Mouse (Mus musculus): Measurements from ENCODE around the gene Zfp382. TPM values are rescaled to one million over a fixed set of nuclear protein-coding genes. Genes with fewer than 3 reads are reported as not detected.
"Not testable (repeated sequence)": the region's sequence is repeated elsewhere in the genome, so short reads cannot be mapped to it uniquely, and the experiment has no call there.

Zfp382 gene
- total RNA-seq, 2 experiments from 2014 or later: 25.3 to 27.6 TPM

- peak; percentile 79 to 93 for DNase-seq (ENCODE audit: low spot score in 2 of 2)
Measured at GRCm38 (mm10) chr7:30143555-30144209, 21.9 kb downstream of the Zfp382 start.

GRCm38 (mm10) chr7:30147011-30147410 lies 25.3 kb downstream of the Zfp382 start:
- DNase-seq (ENCODE audit: low spot score in 2 of 2): no peak

GRCm38 (mm10) chr7:30154040-30154439 lies 32.3 kb downstream of the Zfp382 start:
- no peak for DNase-seq (ENCODE audit: low spot score in 2 of 2)

GRCm38 (mm10) chr7:30155507-30155906 lies 33.8 kb downstream of the Zfp382 start:
- no peak for DNase-seq (ENCODE audit: low spot score in 2 of 2)

GRCm38 (mm10) chr7:30163113-30163512 lies 41.4 kb downstream of the Zfp382 start:
- no peak for DNase-seq (ENCODE audit: low spot score in 2 of 2)

- DNase-seq (ENCODE audit: low spot score in 2 of 2): no peak
Measured at GRCm38 (mm10) chr7:30164745-30165144, 43.0 kb downstream of the Zfp382 start.

- DNase-seq (ENCODE audit: low spot score in 2 of 2): no peak
Measured at GRCm38 (mm10) chr7:30168914-30169582, 47.3 kb downstream of the Zfp382 start.

- DNase-seq (ENCODE audit: low spot score in 2 of 2): peak; percentile 92 to 96
Measured at GRCm38 (mm10) chr7:30169583-30170282, 48.0 kb downstream of the Zfp382 start, which contains the start of gene Zfp146. Gene Zfp146, minus strand, starts transcription at chr7:30169750.

GRCm38 (mm10) chr7:30170283-30170951 lies 48.7 kb downstream of the Zfp382 start:
- no peak for DNase-seq (ENCODE audit: low spot score in 2 of 2)

GRCm38 (mm10) chr7:30176474-30176873 lies 54.7 kb downstream of the Zfp382 start:
- no peak for DNase-seq (ENCODE audit: low spot score in 2 of 2)

- DNase-seq (ENCODE audit: low spot score in 2 of 2): no peak
Measured at GRCm38 (mm10) chr7:30178256-30178655, 56.5 kb downstream of the Zfp382 start.

- peak; percentile 71 to 81 for DNase-seq (ENCODE audit: low spot score in 2 of 2)
Measured at GRCm38 (mm10) chr7:30181308-30181707, 59.6 kb downstream of the Zfp382 start.

- DNase-seq (ENCODE audit: low spot score in 2 of 2): not testable (repeated sequence)
Measured at GRCm38 (mm10) chr7:30181929-30182328, 60.2 kb downstream of the Zfp382 start.

- DNase-seq (ENCODE audit: low spot score in 2 of 2): not testable (repeated sequence)
Measured at GRCm38 (mm10) chr7:30183189-30183588, 61.4 kb downstream of the Zfp382 start.

GRCm38 (mm10) chr7:30183879-30184289 lies 62.1 kb downstream of the Zfp382 start, which contains the start of gene Cox7a1:
Gene Cox7a1, plus strand, starts transcription at chr7:30184144.
- peak; percentile 47 to 68 for DNase-seq (ENCODE audit: low spot score in 2 of 2)

Small RNAs within 50 kb of the gene (microRNA-seq; reads per million reads assigned to microRNA genes)
- gene Gm23368: 0 reads per million in 2 experiments

Other genes starting within 250 kb of the Zfp382 start
- gene Zfp27, start 215.4 kb upstream of the Zfp382 start, total RNA-seq (2021): 10 to 100 TPM; 19.9 to 20.1 TPM
- 1 to 10 TPM; 8.2 to 9.4 TPM for gene Zfp383, start 213.7 kb upstream of the Zfp382 start, total RNA-seq (2021)
- 10 to 100 TPM; 17.3 to 17.8 TPM for gene Zfp74, start 167.9 kb upstream of the Zfp382 start, total RNA-seq (2021)
- 1 to 10 TPM; 5.1 to 5.3 TPM for gene Zfp568, start 138.0 kb upstream of the Zfp382 start, total RNA-seq (2021)
- 1 to 10 TPM; 7.4 to 8.9 TPM for gene Zfp14, start 70.6 kb upstream of the Zfp382 start, total RNA-seq (2021)
- 1 to 10 TPM; 3.6 to 4.5 TPM for gene Zfp82, start 49.0 kb upstream of the Zfp382 start, total RNA-seq (2021)
- gene Gm26920, start 31.5 kb upstream of the Zfp382 start, total RNA-seq (2021): not detected
- 1 to 10 TPM; 6.9 to 8.5 TPM for gene Zfp566, start 31.4 kb upstream of the Zfp382 start, total RNA-seq (2021)
- gene Zfp260, start 27.2 kb upstream of the Zfp382 start, total RNA-seq (2021): 10 to 100 TPM; 65.1 to 72.3 TPM
- 10 to 100 TPM; 48.4 to 52.6 TPM for gene Zfp146, start 47.8 kb downstream of the Zfp382 start, total RNA-seq (2021)
- gene Cox7a1, start 62.2 kb downstream of the Zfp382 start, total RNA-seq (2021): 1 to 10 TPM; 6.2 to 8.6 TPM
- 100 to 1,000 TPM; 206 to 239 TPM for gene Capns1, start 76.9 kb downstream of the Zfp382 start, total RNA-seq (2021)
- 10 to 100 TPM; 53.9 to 58.0 TPM for gene Polr2i, start 110.0 kb downstream of the Zfp382 start, total RNA-seq (2021)
- 100 to 1,000 TPM; 135 to 139 TPM for gene Tbcb, start 110.3 kb downstream of the Zfp382 start, total RNA-seq (2021)
- not detected for gene Ovol3, start 113.8 kb downstream of the Zfp382 start, total RNA-seq (2021)
- under 1 TPM; 0.35 to 0.67 TPM for gene Thap8, start 158.2 kb downstream of the Zfp382 start, total RNA-seq (2021)
- gene Wdr62, start 158.5 kb downstream of the Zfp382 start, total RNA-seq (2021): 1 to 10 TPM; 2.7 to 3.0 TPM
- gene Clip3, start 169.8 kb downstream of the Zfp382 start, total RNA-seq (2021): 100 to 1,000 TPM; 501 to 515 TPM
- 10 to 100 TPM; 41.6 to 45.9 TPM for gene Alkbh6, start 186.8 kb downstream of the Zfp382 start, total RNA-seq (2021)
- gene Syne4, start 192.9 kb downstream of the Zfp382 start, total RNA-seq (2021): 1 to 10 TPM; 4.2 to 5.8 TPM
- gene E130208F15Rik, start 199.8 kb downstream of the Zfp382 start, total RNA-seq (2021): under 1 TPM; 0.43 to 0.74 TPM
- gene Sdhaf1, start 202.0 kb downstream of the Zfp382 start, total RNA-seq (2021): 1 to 10 TPM; 7.8 to 8.9 TPM
- 10 to 100 TPM; 32.5 to 35.5 TPM for gene Lrfn3, start 240.8 kb downstream of the Zfp382 start, total RNA-seq (2021)